Mouse (Mus musculus) CD8-positive naive resting alpha-beta T cell, adult 2 months (primary cell): ENCODE data around the gene Olfr152.

ENCODE experiments used
- DNase-seq, 2 experiments: peaks; one replicate each; pipeline ENCODE4 v3.0.0; 2022; ENCODE audit warnings: low read depth in 2 of 2, low spot score in 2 of 2

Olfr152 gene

DNA sequence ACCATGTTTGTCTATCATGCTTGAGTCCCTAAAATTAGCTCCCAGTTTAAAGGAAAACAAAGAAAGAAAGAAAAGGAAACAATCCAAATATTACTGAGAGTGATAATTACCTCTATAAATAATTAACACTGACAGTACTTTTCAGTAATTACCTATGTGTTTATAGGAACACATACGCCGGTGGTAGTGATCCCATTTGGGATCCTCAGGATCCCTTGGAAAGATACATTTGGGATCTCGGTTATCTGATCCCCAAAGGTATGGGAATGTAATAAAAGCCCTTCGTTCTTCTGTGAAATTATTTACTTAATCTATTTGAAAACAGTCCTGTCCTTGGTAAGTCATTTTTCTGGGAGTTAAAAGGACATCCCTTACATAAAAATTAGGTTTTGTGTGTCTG lies at the start of gene Olfr152:
Olfr152 (plus strand) TSS at position 301 of the 400 bp plus-strand sequence.
- DNase-seq: no peak

DNA sequence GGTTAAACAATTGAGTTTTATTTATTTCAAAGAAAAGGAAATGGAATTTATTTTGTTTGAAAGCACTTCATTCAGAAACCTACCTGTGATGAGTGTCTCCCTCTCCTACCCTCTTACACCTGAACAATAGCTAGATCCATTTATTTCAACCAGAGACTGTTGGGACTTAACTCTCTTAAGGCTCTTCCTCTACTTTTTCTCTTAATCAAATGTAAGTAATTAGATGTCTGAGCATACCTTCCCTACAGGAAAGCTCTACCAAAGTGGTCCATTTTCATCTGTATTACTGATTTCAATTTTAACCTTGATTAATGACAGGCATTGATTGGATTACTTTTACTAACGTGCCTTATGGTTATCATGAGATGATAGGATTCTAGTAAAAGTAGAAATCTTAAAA lies 39.4 kb upstream of the Olfr152 start, which contains the start of gene Olfr1138:
Olfr1138 (minus strand) TSS at position 101 of the 400 bp plus-strand sequence.
- no peak for DNase-seq

DNA sequence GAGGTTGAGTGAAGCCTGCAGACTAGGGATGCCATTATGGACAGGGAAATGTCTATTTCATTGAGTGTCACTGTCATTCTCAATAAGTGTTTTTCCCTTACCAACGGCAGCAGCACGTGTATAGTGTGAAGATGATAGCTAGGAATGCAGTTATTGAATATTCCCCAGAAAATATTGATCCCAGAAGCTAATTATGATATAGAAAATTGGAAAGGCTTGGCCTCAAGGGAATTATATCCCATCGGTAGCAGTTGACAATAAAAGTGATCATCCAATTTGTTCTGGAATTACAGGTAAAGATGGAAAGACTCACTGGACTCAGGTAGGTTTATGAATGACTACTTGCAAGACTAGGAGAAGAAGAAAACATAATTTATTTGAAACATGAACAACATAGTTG lies 35.8 kb upstream of the Olfr152 start, which contains the start of gene Olfr1140:
Olfr1140 (plus strand) TSS at position 301 of the 400 bp plus-strand sequence.
- DNase-seq: no peak

DNA sequence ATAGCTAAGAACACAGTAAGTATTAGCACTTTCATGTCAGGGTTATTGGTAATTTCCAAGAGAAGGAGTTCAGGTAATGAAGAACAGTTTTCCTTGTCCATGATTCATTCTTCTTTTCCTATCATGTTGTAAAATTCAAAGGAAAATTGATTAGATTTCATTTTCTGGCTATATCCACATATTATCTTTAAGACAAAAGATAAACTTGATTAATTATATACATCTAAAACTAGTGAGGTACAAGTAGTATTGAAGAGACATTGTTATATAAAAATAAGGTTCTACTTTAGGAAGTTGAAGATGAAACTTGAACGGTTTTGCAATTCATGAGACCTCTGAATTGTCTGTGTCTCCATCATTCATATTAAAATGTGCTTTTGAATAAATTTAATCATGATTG lies 25.4 kb upstream of the Olfr152 start, which contains the start of gene Olfr1141:
Olfr1141 (minus strand) TSS at position 101 of the 400 bp plus-strand sequence.
- no peak for DNase-seq

DNA sequence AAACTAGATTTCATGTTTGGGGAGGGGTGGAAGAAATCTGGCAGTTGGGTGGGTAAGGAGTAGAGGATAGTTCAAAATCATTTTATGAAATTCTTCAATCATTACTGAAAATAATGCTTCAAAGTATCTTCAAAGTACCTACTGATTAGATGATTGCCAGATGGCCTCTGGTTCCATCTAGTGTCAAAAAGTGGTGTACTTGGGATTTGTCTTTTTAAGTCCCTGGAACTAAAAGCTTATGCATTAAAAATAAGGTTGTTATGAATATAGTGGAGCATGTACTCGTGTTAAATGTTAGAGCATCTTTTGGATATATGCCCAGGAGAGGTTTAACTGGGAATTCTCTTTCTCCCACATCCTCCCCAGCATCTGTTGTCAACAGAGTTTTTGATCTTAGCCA lies 3.1 kb upstream of the Olfr152 start:
- DNase-seq: no peak

DNA sequence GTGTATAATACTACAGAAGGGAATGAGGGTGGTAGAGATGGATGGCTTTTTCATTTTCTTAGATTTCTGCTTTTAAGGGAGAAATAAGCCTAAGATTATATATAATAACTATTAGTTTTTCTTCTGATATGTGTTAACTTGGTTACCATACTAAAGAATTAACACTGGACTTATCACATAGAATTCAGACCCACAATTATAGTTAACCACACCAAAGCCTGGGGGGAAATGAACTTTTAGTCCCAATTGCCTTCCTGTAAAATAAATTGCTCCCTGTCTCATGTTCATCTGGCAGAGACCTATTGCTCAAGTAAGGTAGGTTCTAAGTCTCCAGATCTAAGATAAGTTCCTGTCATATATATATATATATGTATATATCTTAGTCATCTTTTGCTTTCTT lies 21.0 kb downstream of the Olfr152 start, which contains the start of gene Olfr1143:
Olfr1143 (plus strand) TSS at position 301 of the 400 bp plus-strand sequence.
- no peak for DNase-seq

DNA sequence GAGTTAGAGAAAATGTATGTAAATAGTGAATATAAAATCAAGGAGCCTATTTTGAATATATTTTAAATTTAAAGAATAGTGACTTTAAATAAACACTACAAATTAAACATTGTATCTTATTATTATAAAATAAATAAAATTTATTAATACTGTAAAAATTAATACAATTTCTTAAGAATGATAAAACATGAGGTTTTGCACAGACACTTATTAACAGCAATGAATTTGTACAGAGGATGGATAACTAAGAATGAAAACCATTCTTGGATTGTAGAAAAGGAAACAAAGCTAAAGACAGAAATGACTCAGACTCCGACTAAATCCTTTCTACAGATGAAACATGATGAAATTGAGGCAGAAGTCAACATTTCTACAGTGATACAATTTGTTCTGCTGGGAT lies 30.2 kb downstream of the Olfr152 start, which contains the start of gene Olfr1145:
Olfr1145 (plus strand) TSS at position 301 of the 400 bp plus-strand sequence.
- DNase-seq: no peak

DNA sequence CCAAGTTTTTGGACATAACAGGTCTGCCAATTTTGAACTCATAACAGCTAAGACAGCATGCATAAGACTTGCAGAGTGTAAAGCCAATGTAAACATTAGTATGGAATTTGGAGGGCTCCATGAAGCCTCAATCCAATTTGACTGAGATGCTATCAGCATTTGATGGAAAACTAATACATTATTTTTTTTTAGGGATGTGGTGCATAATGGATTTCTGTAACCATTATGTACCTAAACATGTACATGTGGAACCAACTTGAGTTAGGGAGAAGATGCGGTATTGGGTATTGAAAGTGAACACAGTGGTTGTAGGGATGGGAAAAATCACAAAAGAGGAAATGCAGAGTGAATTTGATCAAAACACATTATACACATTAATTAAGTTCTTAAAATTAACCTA lies 51.0 kb downstream of the Olfr152 start, which contains the start of gene Olfr1148:
Olfr1148 (plus strand) TSS at position 301 of the 400 bp plus-strand sequence.
- DNase-seq: no peak
